Mouse (Mus musculus): Measurements from ENCODE around the gene B230104I21Rik. TPM values are rescaled to one million over a fixed set of nuclear protein-coding genes. Genes with fewer than 3 reads are reported as not detected.

B230104I21Rik gene
- polyA plus RNA-seq, 1 experiment = not detected

- H3K9me3 ChIP-seq (ENCODE audit: control insufficient read depth, low read length) = no peaks in the 10 kb centered on the region
Observed at GRCm38 (mm10) chr4:154334699-154335402, 1.1 kb upstream of the B230104I21Rik start.

DNA sequence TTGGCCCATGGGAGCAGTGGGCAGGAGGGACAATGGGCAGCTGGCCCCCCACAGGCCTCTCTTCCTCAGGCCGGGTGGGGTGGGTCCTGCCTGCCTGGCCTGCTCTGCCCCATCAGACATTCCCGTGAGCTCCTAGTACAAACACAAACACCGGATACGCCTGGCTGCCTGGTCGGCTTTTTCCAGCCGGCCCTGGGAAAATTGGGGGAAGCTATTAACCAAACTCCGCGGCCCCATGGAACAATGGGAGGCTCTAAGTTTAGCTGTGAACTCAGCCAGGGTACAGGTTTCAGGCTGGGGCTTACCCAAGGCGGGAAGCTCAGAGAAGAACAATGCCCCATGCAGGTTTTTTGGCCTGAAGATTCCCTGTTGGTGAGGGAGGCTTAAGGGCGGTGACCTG, 723 bp downstream of the B230104I21Rik start:
- Histone ChIP-seq H3K9me3 (ENCODE audit: control insufficient read depth, low read length) (peaks cover 2% of the 10 kb centered on the region), H3K36me3 (ENCODE audit: control insufficient read depth) (no peaks in the 10 kb centered on the region; the same call in 1 of the 2 replicates), H3K4me3 (replicated peaks) (no peak overlapping the region), H3K4me1 (ENCODE audit: control insufficient read depth) (no peaks in the 10 kb centered on the region), H3K27me3 (ENCODE audit: control insufficient read depth) (no peaks in the 10 kb centered on the region)
- TF ChIP-seq TAL1 (IDR thresholded peaks at IDR 0.05; ENCODE audit: low read length) = no peak
- no peak for TF ChIP-seq GATA1 (IDR thresholded peaks at IDR 0.05; ENCODE audit: low read length)

More at GRCm38 (mm10) chr4:154334699-154335402, 1.1 kb upstream of the B230104I21Rik start:
- Histone ChIP-seq H3K36me3 (ENCODE audit: control insufficient read depth) (no peaks in the 10 kb centered on the region), H3K4me1 (ENCODE audit: control insufficient read depth) (no peaks in the 10 kb centered on the region), H3K4me3 (replicated peaks) (no peak overlapping the region), H3K27me3 (ENCODE audit: control insufficient read depth) (no peaks in the 10 kb centered on the region)
- TF ChIP-seq TAL1 (IDR thresholded peaks at IDR 0.05; ENCODE audit: low read length) = no peak
- TF ChIP-seq GATA1 (IDR thresholded peaks at IDR 0.05; ENCODE audit: low read length) = no peak

DNA sequence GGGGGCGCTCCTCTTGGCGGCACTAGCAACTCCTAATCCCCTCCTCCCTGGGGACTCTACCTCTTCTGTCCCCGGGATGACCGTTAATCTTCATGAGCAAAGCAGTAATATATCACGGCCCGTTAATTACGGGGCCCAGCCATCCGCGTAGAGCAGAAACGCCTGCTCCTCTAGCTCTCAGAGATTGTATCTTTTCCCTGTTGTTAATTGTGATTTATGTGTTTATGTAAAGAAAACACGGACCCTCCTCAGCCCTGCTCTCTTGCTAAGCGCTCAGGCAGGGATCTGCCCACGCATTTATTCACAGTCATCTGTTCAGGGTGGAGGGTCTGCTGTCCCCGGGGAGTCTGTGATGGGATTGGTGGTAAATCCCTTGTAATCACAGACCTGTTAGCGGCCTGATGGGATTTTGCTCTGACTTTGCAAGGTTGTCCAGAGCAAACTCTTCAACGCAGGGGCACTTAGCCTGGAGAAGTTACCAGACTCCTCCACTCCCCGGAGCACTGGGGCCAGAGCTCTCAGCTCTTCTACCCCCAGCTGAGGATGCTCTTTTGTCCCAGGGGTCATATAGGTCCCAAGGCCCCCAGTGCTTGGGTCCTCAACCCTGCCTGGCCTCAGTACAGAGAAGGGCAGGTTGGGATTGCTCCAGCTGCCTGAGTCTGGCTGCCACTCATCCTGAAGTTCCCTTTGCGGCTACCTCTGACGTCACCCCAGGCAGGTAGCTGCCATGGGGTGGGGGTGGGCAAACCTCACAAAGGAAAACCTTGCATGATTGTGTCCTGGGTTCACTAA, 11.0 kb downstream of the B230104I21Rik start:
- Histone ChIP-seq H3K4me1 (ENCODE audit: control insufficient read depth) (no peaks in the 10 kb centered on the region), H3K4me3 (replicated peaks) (no peak overlapping the region), H3K9me3 (ENCODE audit: control insufficient read depth, low read length) (peaks cover 7% of the 10 kb centered on the region), H3K36me3 (ENCODE audit: control insufficient read depth) (no peaks in the 10 kb centered on the region; the same call in 1 of the 2 replicates), H3K27me3 (ENCODE audit: control insufficient read depth) (no peaks in the 10 kb centered on the region)
- TF ChIP-seq TAL1 (IDR thresholded peaks at IDR 0.05; ENCODE audit: low read length) (no peak), GATA1 (IDR thresholded peaks at IDR 0.05; ENCODE audit: low read length) (no peak)

GRCm38 (mm10) chr4:154348197-154348786, 12.4 kb downstream of the B230104I21Rik start:
- H3K4me3 ChIP-seq (replicated peaks) = no peak overlapping the region
- H3K36me3 ChIP-seq (ENCODE audit: control insufficient read depth) = no peaks in the 10 kb centered on the region; the same call in 1 of the 2 replicates
- no peaks in the 10 kb centered on the region for H3K27me3 ChIP-seq (ENCODE audit: control insufficient read depth)
- TF ChIP-seq TAL1 (IDR thresholded peaks at IDR 0.05; ENCODE audit: low read length) = no peak
- no peak for TF ChIP-seq GATA1 (IDR thresholded peaks at IDR 0.05; ENCODE audit: low read length)
- no peaks in the 10 kb centered on the region; the same call in 1 of the 2 replicates for H3K9me3 ChIP-seq (ENCODE audit: control insufficient read depth, low read length)
- no peaks in the 10 kb centered on the region for H3K4me1 ChIP-seq (ENCODE audit: control insufficient read depth)

DNA sequence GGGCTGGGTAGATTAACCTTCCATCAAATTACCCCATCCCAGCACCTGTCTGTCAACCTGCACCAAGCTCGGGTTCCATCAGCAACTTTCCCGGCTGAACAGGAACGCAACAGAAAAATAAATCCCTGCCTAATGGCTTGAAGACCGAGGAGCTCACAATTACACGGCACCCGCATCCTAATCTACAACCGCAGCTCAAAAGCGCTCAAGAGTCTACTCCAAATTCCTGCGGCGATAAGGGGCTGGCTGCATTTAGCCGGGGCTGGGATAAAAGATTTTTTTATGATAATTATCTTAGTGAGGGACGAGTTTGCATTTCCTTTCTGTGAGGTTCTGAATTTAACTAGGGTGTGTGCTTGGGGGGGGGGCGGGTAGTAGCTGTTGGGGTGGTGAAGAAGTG, 16.3 kb downstream of the B230104I21Rik start:
- Histone ChIP-seq H3K27me3 (ENCODE audit: control insufficient read depth) (no peaks in the 10 kb centered on the region), H3K36me3 (ENCODE audit: control insufficient read depth) (no peaks in the 10 kb centered on the region), H3K4me3 (replicated peaks) (no peak overlapping the region), H3K4me1 (ENCODE audit: control insufficient read depth) (no peaks in the 10 kb centered on the region), H3K9me3 (ENCODE audit: control insufficient read depth, low read length) (no peaks in the 10 kb centered on the region)
- TF ChIP-seq GATA1 (IDR thresholded peaks at IDR 0.05; ENCODE audit: low read length) (no peak), TAL1 (IDR thresholded peaks at IDR 0.05; ENCODE audit: low read length) (no peak)

- H3K4me3 ChIP-seq (replicated peaks) = no peak overlapping the region
- no peaks in the 10 kb centered on the region for H3K9me3 ChIP-seq (ENCODE audit: control insufficient read depth, low read length)
- TF ChIP-seq TAL1 (IDR thresholded peaks at IDR 0.05; ENCODE audit: low read length) = no peak
- TF ChIP-seq GATA1 (IDR thresholded peaks at IDR 0.05; ENCODE audit: low read length) = no peak
- H3K36me3 ChIP-seq (ENCODE audit: control insufficient read depth) = no peaks in the 10 kb centered on the region
- no peaks in the 10 kb centered on the region for H3K4me1 ChIP-seq (ENCODE audit: control insufficient read depth)
- no peaks in the 10 kb centered on the region for H3K27me3 ChIP-seq (ENCODE audit: control insufficient read depth)
Observed at GRCm38 (mm10) chr4:154355408-154355807, 19.5 kb downstream of the B230104I21Rik start.

- Histone ChIP-seq H3K36me3 (ENCODE audit: control insufficient read depth) (no peaks in the 10 kb centered on the region), H3K27me3 (ENCODE audit: control insufficient read depth) (no peaks in the 10 kb centered on the region), H3K4me1 (ENCODE audit: control insufficient read depth) (no peaks in the 10 kb centered on the region), H3K4me3 (replicated peaks) (no peak overlapping the region), H3K9me3 (ENCODE audit: control insufficient read depth, low read length) (no peaks in the 10 kb centered on the region)
- no peak for TF ChIP-seq GATA1 (IDR thresholded peaks at IDR 0.05; ENCODE audit: low read length)
- TF ChIP-seq TAL1 (IDR thresholded peaks at IDR 0.05; ENCODE audit: low read length) = no peak
Observed at GRCm38 (mm10) chr4:154358370-154358769, 22.4 kb downstream of the B230104I21Rik start.

DNA sequence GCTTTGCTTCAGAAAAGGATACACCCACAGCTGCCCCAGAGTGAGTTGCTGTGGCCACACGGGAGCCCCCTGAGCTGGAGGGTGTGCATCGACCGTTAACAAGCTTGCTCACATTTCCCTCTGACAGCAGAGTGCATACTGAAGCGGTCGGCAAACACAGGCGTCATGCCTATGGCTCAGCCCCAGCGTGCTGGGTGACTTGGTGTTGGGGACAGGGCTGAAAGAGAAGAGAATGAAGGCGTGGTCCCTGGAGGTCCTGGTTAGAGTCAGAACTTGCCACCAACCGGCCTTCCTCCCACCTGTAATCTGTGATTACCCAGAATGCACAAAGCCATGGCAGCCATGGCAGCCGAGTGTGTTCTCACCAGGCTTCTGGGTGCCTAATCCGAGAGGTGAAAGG, 22.9 kb downstream of the B230104I21Rik start:
- TF ChIP-seq GATA1 (IDR thresholded peaks at IDR 0.05; ENCODE audit: low read length) = no peak
- TF ChIP-seq TAL1 (IDR thresholded peaks at IDR 0.05; ENCODE audit: low read length) = no peak
- Histone ChIP-seq H3K4me3 (replicated peaks) (no peak overlapping the region), H3K27me3 (ENCODE audit: control insufficient read depth) (no peaks in the 10 kb centered on the region), H3K36me3 (ENCODE audit: control insufficient read depth) (no peaks in the 10 kb centered on the region), H3K4me1 (ENCODE audit: control insufficient read depth) (no peaks in the 10 kb centered on the region), H3K9me3 (ENCODE audit: control insufficient read depth, low read length) (no peaks in the 10 kb centered on the region)

DNA sequence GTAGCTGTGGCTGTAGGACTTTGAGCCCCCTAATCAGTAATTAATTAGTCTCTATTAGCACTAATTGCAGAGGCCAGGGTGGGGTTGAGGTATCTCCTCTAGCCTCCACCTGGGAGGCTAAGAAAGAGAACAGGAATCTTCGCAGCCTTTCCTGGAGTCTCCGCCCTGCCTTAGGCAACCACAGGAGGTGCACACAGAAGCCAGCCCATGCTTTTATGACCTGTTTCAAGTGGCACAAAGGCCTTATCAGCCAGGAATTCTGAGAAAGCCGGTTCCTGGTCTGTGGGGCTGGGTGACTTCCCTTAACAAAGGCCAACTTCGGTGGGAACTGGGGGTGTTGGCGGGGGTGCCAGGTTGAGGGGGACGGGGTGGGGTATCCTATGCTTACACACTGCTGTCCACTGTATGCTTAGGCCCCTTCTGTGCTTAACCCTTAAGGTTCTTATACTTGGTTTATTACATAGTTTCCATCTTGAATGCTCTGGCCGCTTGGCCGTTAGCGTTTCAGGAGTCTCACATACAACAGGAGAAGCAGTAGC, 23.9 kb downstream of the B230104I21Rik start:
- Histone ChIP-seq H3K4me3 (replicated peaks) (no peak overlapping the region), H3K27me3 (ENCODE audit: control insufficient read depth) (no peaks in the 10 kb centered on the region), H3K4me1 (ENCODE audit: control insufficient read depth) (no peaks in the 10 kb centered on the region), H3K36me3 (ENCODE audit: control insufficient read depth) (no peaks in the 10 kb centered on the region), H3K9me3 (ENCODE audit: control insufficient read depth, low read length) (no peaks in the 10 kb centered on the region)
- TF ChIP-seq TAL1 (IDR thresholded peaks at IDR 0.05; ENCODE audit: low read length) (no peak), GATA1 (IDR thresholded peaks at IDR 0.05; ENCODE audit: low read length) (no peak)

All from erythroblast, embryonic 14.5 days (primary cell).